ENCODE assay signal across 11 mouse cellular contexts in the genomic region with DNA sequence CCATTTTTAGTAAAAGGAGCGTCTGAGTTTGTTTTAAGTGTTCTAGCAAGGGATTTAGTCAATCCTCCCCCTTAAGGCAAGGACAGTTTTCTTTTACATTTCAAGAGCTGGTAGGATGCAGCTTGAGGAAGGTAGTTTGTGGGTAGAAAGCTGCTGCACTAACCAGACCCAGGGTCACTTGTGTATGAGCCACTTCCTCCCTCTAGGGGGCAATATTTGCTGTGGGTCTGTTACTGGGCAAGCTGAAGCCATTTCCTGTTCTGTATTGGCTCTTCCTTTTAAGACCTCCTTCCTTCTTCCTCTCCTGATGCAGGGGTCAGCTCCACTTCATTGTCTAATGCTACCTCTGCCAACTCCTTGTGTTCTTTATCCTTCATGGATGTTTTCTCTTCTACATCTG.
A peak's percentile ranks its signal among the peaks of the same experiment; 100 is the strongest.
DNase-seq lines count a peak whose midpoint lies in the region; ATAC-seq and TF ChIP-seq lines count a peak whose summit lies in the region.
"Had no signal": no experiment of that assay in that cellular context is flagged by ENCODE, and none has a peak within 500 bp of the region (broad histone marks: within the 10 kb centered on the region; RNA-seq: fewer than 3 reads in every experiment).

No protein-coding gene starts in this region.

- no peak for TF ChIP-seq CTCF in thymus, adult 2 months (IDR thresholded peaks at IDR 0.05; ENCODE audit: borderline replicate concordance, control insufficient read depth, extremely low read depth, insufficient read depth, low read length, poor library complexity)

- DNase-seq in gastrocnemius, adult 18-20 months (ENCODE audit: low spot score) = peak; percentile 12
- DNase-seq in gastrocnemius, postnatal 36 days = no peak
- DNase-seq in thymus, adult 2 months = peak; percentile 52
- DNase-seq in thymus, postnatal 4 days = no peak
- DNase-seq in lung, postnatal 36 days = peak; percentile 45
- DNase-seq in T-cell, adult 2 months (ENCODE audit: low spot score) = no peak
- DNase-seq in right cerebral cortex, postnatal 4 days = no peak
- DNase-seq in midbrain, embryonic 14.5 days = no peak
- DNase-seq: cerebellum, adult 9-11 months had no signal

- no peak overlapping the region for H3K9ac ChIP-seq in midbrain, embryonic 14.5 days (replicated peaks; ENCODE audit: low read length)
- H3K9ac ChIP-seq: forebrain, embryonic 12.5 days; neural tube, embryonic 12.5 days had no signal

- no peaks in the 10 kb centered on the region for H3K27me3 ChIP-seq in thymus, adult 2 months (ENCODE audit: control insufficient read depth, insufficient read depth, low read length)
- H3K27me3 ChIP-seq in midbrain, embryonic 14.5 days (ENCODE audit: control insufficient read depth, insufficient read depth, low read length) = no peaks in the 10 kb centered on the region
- H3K27me3 ChIP-seq: forebrain, embryonic 12.5 days; neural tube, embryonic 12.5 days had no signal

- no peaks in the 10 kb centered on the region for H3K36me3 ChIP-seq in thymus, adult 2 months (ENCODE audit: control insufficient read depth, insufficient read depth, low read length)
- no peaks in the 10 kb centered on the region for H3K36me3 ChIP-seq in midbrain, embryonic 14.5 days (ENCODE audit: control insufficient read depth, insufficient read depth, low read length)
- H3K36me3 ChIP-seq: forebrain, embryonic 12.5 days; neural tube, embryonic 12.5 days had no signal

- TF ChIP-seq POLR2A in thymus, adult 2 months (IDR thresholded peaks at IDR 0.05; ENCODE audit: control insufficient read depth, extremely low read depth, insufficient read depth, low read length, poor library complexity) = no peak

- ATAC-seq in midbrain, embryonic 14.5 days (ENCODE audit: low FRiP score, low TSS enrichment) = no peak

- H3K9me3 ChIP-seq in midbrain, embryonic 14.5 days (ENCODE audit: control insufficient read depth, low read length) = no peaks in the 10 kb centered on the region
- H3K9me3 ChIP-seq: forebrain, embryonic 12.5 days; neural tube, embryonic 12.5 days had no signal

- H3K4me3 ChIP-seq in thymus, adult 2 months (ENCODE audit: control insufficient read depth, insufficient read depth, low read length) = no peak overlapping the region
- H3K4me3 ChIP-seq in midbrain, embryonic 14.5 days (replicated peaks; ENCODE audit: low read depth, low read length) = no peak overlapping the region
- H3K4me3 ChIP-seq: forebrain, embryonic 12.5 days; neural tube, embryonic 12.5 days had no signal

- no peak overlapping the region for H3K4me2 ChIP-seq in midbrain, embryonic 14.5 days (ENCODE audit: low read length)
- H3K4me2 ChIP-seq: forebrain, embryonic 12.5 days; neural tube, embryonic 12.5 days had no signal

- H3K27ac ChIP-seq in thymus, adult 2 months (ENCODE audit: control insufficient read depth, insufficient read depth, low read length) = no peak overlapping the region
- no peak overlapping the region for H3K27ac ChIP-seq in midbrain, embryonic 14.5 days (replicated peaks; ENCODE audit: low read depth, low read length)
- H3K27ac ChIP-seq: forebrain, embryonic 12.5 days; neural tube, embryonic 12.5 days had no signal

- peaks cover 9% of the 10 kb centered on the region; the same call in 1 of the 2 replicates for H3K4me1 ChIP-seq in thymus, adult 2 months (replicated peaks; ENCODE audit: control insufficient read depth, insufficient read depth, low read length)
- H3K4me1 ChIP-seq in midbrain, embryonic 14.5 days (ENCODE audit: control insufficient read depth, insufficient read depth, low read length) = no peaks in the 10 kb centered on the region
- H3K4me1 ChIP-seq: forebrain, embryonic 12.5 days; neural tube, embryonic 12.5 days had no signal

- 30% methylated on average over 1 of the region's 1 CpGs for WGBS in thymus, adult 2 months
- WGBS in midbrain, embryonic 14.5 days = 72% methylated on average over 1 of the region's 1 CpGs

- intact Hi-C loops in gastrocnemius, postnatal 36 days (cut with DNase I) = no loop called here

Comparison
In these comparisons a context has a peak if more than half of its experiments do, and no peak if none do; other contexts are left out.
1. DNase-seq: peak in gastrocnemius, adult 18-20 months (single experiment), thymus, adult 2 months (single experiment) and lung, postnatal 36 days (single experiment); none in gastrocnemius, postnatal 36 days (0 of 2), thymus, postnatal 4 days (single experiment), T-cell, adult 2 months (single experiment), right cerebral cortex, postnatal 4 days (single experiment) and midbrain, embryonic 14.5 days (single experiment).